Mouse (Mus musculus) stomach, postnatal 0 days (tissue): ENCODE data around the gene Itga10. TPM values are rescaled to one million over a fixed set of nuclear protein-coding genes. Genes with fewer than 3 reads are reported as not detected.
A peak's percentile ranks its signal among the peaks of the same experiment; 100 is the strongest.
"Not testable (repeated sequence)": the region's sequence is repeated elsewhere in the genome, so short reads cannot be mapped to it uniquely, and the experiment has no call there.

Experiments used
- ATAC-seq: fragments of 200-750 bp; cut with Nextera tagmentation; 2 replicates; pipeline ENCODE4 v1.8.0; 2017; ENCODE audit not compliant: low FRiP score, low TSS enrichment
- DNase-seq: peaks from one replicate; pipeline ENCODE4 v3.0.0-alpha.2; 2016; ENCODE audit warnings: low spot score
- H3K27ac ChIP-seq: fragments of 300-500 bp; sonication (generic); replicated peaks from 2 replicates; pipeline ENCODE4 v1.5.1; 2014; ENCODE audit warnings: mild to moderate bottlenecking, control low read depth
- H3K27me3 ChIP-seq: fragments of 300-500 bp; sonication (generic); 2 replicates; pipeline ENCODE4 v1.6.1; 2014; ENCODE audit warnings: low read length; ENCODE audit not compliant: control insufficient read depth, insufficient read depth
- H3K36me3 ChIP-seq: fragments of 300-500 bp; sonication (generic); 2 replicates; pipeline ENCODE4 v1.6.1; 2014; ENCODE audit warnings: low read length, mixed read lengths; ENCODE audit not compliant: control insufficient read depth, insufficient read depth
- H3K4me1 ChIP-seq: fragments of 300-500 bp; sonication (generic); replicated peaks from 2 replicates; pipeline ENCODE4 v1.6.1; 2014; ENCODE audit warnings: antibody characterized with exemption; ENCODE audit not compliant: control insufficient read depth, insufficient read depth
- H3K4me2 ChIP-seq: fragments of 300-500 bp; sonication (generic); replicated peaks from 2 replicates; pipeline ENCODE4 v1.6.1; 2014; ENCODE audit warnings: low read depth, mild to moderate bottlenecking, control low read depth, moderate library complexity
- H3K4me3 ChIP-seq: fragments of 300-500 bp; sonication (generic); 2 replicates; pipeline ENCODE4 v1.5.1; 2014; ENCODE audit warnings: low read depth, low read length, control low read depth
- H3K9ac ChIP-seq: fragments of 300-500 bp; sonication (generic); 2 replicates; pipeline ENCODE4 v1.6.1; 2014; ENCODE audit warnings: mild to moderate bottlenecking, low read length, control low read depth, mixed read lengths
- H3K9me3 ChIP-seq: fragments of 300-500 bp; sonication (generic); 2 replicates; pipeline ENCODE4 v1.6.1; 2016; ENCODE audit warnings: low read length; ENCODE audit not compliant: control insufficient read depth
- CTCF ChIP-seq: IDR thresholded peaks from 2 replicates; pipeline ENCODE4 v1.5.1; 2016; ENCODE audit warnings: antibody characterized with exemption, low read depth, mild to moderate bottlenecking, moderate library complexity
- EP300 ChIP-seq: optimal IDR thresholded peaks from 2 replicates; pipeline ENCODE3; 2016; ENCODE audit warnings: antibody characterized with exemption
- WGBS: fragments of 180-500 bp; shearing (Covaris S2); extraction: QIAGEN DNeasy Blood & Tissue Kit; methylation state at CpG from one replicate; pipeline ENCODE4 v1.1.7; 2014; 5-methylcytosine and 5-hydroxymethylcytosine counted together
- polyA plus RNA-seq: library from polyadenylated mRNA; unstranded; fragments of >200 nt; fragmentation: Nextera tagmentation; extraction: Ambion mirVana; gene quantifications from 2 replicates; pipeline ENCODE4 v1.2.1, GENCODE M21; 2015

The Itga10 gene
- polyA plus RNA-seq, 1 experiment from 2014 or later = 0.28 TPM

- H3K4me3 ChIP-seq = no peak overlapping the region
- DNase-seq = no peak
- no peak for ATAC-seq
- no peak for TF ChIP-seq CTCF
- no peaks in the 10 kb centered on the region for H3K27me3 ChIP-seq
- peak overlapping the region; percentile 59 for H3K27ac ChIP-seq
- WGBS = 66% methylated on average over 7 of the region's 7 CpGs
- no peaks in the 10 kb centered on the region for H3K4me1 ChIP-seq
- H3K9me3 ChIP-seq = no peaks in the 10 kb centered on the region
- H3K4me2 ChIP-seq = no peak overlapping the region
- no peaks in the 10 kb centered on the region for H3K36me3 ChIP-seq
- H3K9ac ChIP-seq = no peak overlapping the region
These were observed 33.1 kb downstream of the Itga10 start for GRCm38 (mm10) chr3:96678456-96678855.

DNA sequence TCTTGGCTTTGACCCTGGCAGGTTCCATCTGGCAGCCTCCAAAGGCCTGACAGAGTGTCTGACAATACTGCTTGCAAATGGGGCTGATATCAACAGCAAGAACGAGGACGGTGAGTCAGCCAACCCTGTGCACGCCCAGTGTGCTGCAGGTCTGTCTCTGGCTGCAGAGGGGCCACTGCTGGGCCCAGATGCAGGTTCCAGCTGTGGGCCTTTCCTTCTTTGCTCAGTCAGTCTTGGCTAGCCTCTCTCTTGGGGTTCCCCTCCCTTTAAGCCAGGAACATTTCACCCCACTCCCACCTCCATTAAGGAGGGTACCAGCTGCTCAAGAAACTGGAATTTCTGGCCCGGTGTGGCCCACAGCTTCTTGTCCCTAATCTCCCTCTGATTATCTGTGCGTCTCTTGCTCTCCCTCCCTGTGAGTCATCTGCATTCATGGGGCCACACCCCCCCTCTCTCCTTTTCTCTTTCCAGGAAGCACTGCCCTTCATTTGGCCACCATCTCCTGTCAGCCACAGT lies 33.8 kb downstream of the Itga10 start:
- DNase-seq = peak; percentile 63
- H3K27ac ChIP-seq = peak overlapping the region; percentile 59
- 16% methylated on average over 5 of the region's 5 CpGs for WGBS

DNA sequence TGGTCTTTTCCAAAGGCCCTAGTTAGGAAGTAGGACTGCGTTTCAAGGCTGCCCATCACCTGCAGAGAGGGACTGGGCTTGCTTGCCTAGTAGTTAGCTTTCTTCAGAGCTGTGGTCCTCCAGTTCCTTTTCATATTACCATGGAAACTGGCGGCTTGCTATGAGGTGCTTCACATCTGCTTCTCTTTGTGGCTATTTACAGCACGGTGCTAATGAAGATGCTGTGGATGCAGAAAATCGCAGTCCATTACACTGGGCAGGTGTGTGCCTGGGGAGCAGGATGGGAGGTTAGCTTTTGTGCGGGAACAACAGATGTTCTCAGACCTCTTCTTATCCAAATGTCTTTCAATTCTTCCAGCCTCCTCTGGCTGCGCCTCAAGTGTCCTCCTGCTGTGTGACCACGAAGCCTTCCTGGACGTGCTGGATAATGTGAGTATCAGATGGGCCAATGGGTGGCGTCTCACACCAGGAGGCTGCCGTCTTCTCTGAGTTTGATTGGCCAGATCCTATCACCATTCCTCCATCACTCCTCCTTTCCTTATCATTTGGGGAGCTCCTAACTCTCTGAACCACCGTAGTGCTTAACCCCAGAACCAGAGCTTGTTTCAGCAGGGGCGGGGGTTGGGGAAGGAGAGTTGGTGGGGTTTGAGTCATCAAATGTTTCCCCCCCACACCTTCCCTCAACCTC lies 35.0 kb downstream of the Itga10 start:
- no peak overlapping the region for H3K4me3 ChIP-seq

More for the DNA sequence above, 33.8 kb downstream of the Itga10 start:
- H3K4me1 ChIP-seq = no peaks in the 10 kb centered on the region
- no peak overlapping the region for H3K4me2 ChIP-seq
- H3K27me3 ChIP-seq = no peaks in the 10 kb centered on the region
- TF ChIP-seq CTCF (no peak), EP300 (peak; percentile 95)
- no peak overlapping the region for H3K4me3 ChIP-seq
- peak; percentile 88 for ATAC-seq
- no peaks in the 10 kb centered on the region for H3K9me3 ChIP-seq
- H3K9ac ChIP-seq = no peak overlapping the region
- H3K36me3 ChIP-seq = no peaks in the 10 kb centered on the region

DNA sequence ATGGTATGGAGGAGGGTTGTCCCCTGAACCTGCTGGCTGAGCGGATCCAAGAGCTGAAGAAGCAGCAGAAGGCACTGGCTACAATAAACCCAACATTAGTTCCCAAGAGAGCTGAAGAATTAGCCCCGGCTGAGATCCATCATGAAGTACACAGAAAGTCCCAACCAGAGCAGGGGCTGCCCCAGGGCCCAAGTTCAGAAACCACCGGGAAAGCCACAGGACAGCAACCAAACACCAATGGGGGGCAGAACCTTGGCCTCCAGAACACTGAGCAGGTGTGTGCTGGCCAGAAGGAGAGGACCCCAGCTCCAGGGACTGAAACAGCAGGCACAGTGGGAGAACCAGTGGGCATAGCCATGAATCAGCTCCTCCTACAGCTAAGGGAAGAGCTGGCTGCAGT lies 38.1 kb downstream of the Itga10 start:
- WGBS = 91% methylated on average over 3 of the region's 3 CpGs
- ATAC-seq = no peak

More for the DNA sequence above, 35.0 kb downstream of the Itga10 start:
- Histone ChIP-seq H3K9me3 (no peaks in the 10 kb centered on the region), H3K36me3 (no peaks in the 10 kb centered on the region), H3K4me1 (0 out of 2 replicates have a peak, but pooled peaks cover 3% of the 10 kb centered on the region), H3K9ac (no peak overlapping the region), H3K4me2 (no peak overlapping the region), H3K27ac (peak overlapping the region; percentile 53; the same call in 1 of the 2 replicates), H3K27me3 (no peaks in the 10 kb centered on the region)
- no peak for TF ChIP-seq EP300
- no peak for TF ChIP-seq CTCF
- WGBS = 40% methylated on average over 12 of the region's 12 CpGs
- ATAC-seq (no peak), DNase-seq (no peak)

GRCm38 (mm10) chr3:96684151-96684821 lies 38.9 kb downstream of the Itga10 start:
- H3K9me3 ChIP-seq = no peaks in the 10 kb centered on the region

More for the DNA sequence above, 38.1 kb downstream of the Itga10 start:
- no peak for DNase-seq
- Histone ChIP-seq H3K27ac (no peak overlapping the region), H3K9me3 (no peaks in the 10 kb centered on the region), H3K4me1 (0 out of 2 replicates have a peak, but pooled peaks cover 3% of the 10 kb centered on the region), H3K9ac (no peak overlapping the region), H3K4me2 (no peak overlapping the region), H3K27me3 (no peaks in the 10 kb centered on the region), H3K4me3 (no peak overlapping the region), H3K36me3 (no peaks in the 10 kb centered on the region)
- no peak for TF ChIP-seq EP300

DNA sequence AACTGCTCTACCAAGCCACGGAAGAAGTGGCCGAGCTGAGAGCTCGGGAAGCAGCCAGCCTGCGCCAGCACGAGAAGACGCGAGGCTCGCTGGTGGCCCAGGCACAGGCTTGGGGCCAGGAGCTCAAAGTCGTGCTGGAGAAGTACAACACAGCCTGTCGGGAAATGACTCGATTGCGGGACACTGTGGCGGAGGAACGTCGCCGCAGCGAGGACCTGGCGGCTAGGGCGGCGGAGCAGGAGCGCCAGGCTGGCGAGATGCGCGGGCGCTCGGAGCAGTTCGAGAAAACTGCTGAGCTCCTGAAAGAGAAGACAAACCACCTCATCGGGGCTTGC lies 39.4 kb downstream of the Itga10 start:
- H3K27me3 ChIP-seq = no peaks in the 10 kb centered on the region
- peak overlapping the region; percentile 46 for H3K4me2 ChIP-seq
- H3K4me1 ChIP-seq = 0 out of 2 replicates have a peak, but pooled peaks cover 3% of the 10 kb centered on the region
- H3K9me3 ChIP-seq = no peaks in the 10 kb centered on the region
- no peak for ATAC-seq
- 21% methylated on average over 28 of the region's 28 CpGs for WGBS
- no peak overlapping the region for H3K27ac ChIP-seq
- DNase-seq = no peak
- no peak for TF ChIP-seq CTCF
- no peak for TF ChIP-seq EP300
- no peaks in the 10 kb centered on the region for H3K36me3 ChIP-seq
- H3K9ac ChIP-seq = peak overlapping the region; percentile 24; the same call in 1 of the 2 replicates
- H3K4me3 ChIP-seq = peak overlapping the region; percentile 6; the same call in 1 of the 2 replicates

More at GRCm38 (mm10) chr3:96684151-96684821, 38.9 kb downstream of the Itga10 start:
- Histone ChIP-seq H3K36me3 (no peaks in the 10 kb centered on the region), H3K4me2 (peak overlapping the region; percentile 46), H3K9ac (peak overlapping the region; percentile 24; the same call in 1 of the 2 replicates), H3K27ac (no peak overlapping the region), H3K4me3 (peak overlapping the region; percentile 6; the same call in 1 of the 2 replicates), H3K27me3 (no peaks in the 10 kb centered on the region), H3K4me1 (0 out of 2 replicates have a peak, but pooled peaks cover 3% of the 10 kb centered on the region)
- 51% methylated on average over 17 of the region's 17 CpGs for WGBS
- DNase-seq (no peak), ATAC-seq (no peak)
- TF ChIP-seq EP300 (no peak), CTCF (no peak)

- not testable (repeated sequence) for H3K9ac ChIP-seq, H3K27me3 ChIP-seq, ATAC-seq, H3K36me3 ChIP-seq, H3K9me3 ChIP-seq, H3K27ac ChIP-seq, H3K4me3 ChIP-seq, H3K4me1 ChIP-seq, DNase-seq, H3K4me2 ChIP-seq
- WGBS = 96% methylated on average over 5 of the region's 5 CpGs
These were observed 40.7 kb downstream of the Itga10 start for GRCm38 (mm10) chr3:96686057-96686456.
